Mouse (Mus musculus): ENCODE measurements around the gene Oaz2. TPM values are rescaled to one million over a fixed set of nuclear protein-coding genes. Genes with fewer than 3 reads are reported as not detected.
"Not testable (repeated sequence)": the region's sequence is repeated elsewhere in the genome, so short reads cannot be mapped to it uniquely, and the experiment has no call there.

Gene Oaz2
- polyA plus RNA-seq, 2 experiments from 2014 or later = 28.1 to 40.3 TPM

DNA sequence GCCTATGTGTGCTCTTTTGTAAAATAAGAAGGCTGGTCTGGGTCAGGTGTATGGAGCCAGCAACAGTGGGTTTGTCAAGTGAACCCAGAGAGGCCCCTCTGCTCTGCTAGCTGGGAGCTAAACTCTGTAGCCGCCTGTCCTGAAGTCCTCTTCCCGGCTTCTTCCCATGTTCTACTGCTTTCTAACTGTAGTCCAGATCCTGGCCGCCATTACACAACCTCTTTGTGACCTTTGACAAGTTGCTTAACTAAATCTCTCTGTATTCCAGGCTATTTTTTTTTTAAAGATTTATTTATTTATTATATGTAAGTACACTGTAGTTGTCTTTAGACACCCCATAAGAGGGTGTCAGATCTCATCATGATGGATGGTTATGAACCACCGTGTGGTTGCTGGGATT is 14.1 kb upstream of the Oaz2 start:
- ATAC-seq = no peak

- no peak for ATAC-seq
These were observed 13.0 kb upstream of the Oaz2 start for GRCm38 (mm10) chr9:65654700-65655237.

GRCm38 (mm10) chr9:65655540-65655939 is 12.3 kb upstream of the Oaz2 start:
- ATAC-seq = no peak

DNA sequence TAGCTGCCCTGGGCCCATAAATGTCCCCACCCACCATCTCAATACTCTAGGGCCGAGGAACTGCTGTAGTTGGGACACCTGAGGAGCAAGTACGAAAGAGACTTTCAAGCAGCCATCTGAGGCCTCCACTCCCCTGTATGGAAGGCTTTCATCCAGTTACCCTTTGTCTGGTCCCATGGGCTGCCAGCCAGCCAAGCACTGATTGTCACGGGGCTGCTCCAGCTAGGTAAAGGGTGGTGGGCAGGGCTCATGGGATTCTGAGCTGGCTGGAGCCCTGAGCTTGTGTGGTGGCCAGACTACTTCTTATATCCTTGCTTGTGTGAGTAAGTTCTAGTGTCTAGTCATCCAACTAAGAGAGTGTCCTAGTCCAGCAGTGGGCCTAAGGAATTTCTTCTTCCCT is 10.6 kb upstream of the Oaz2 start:
- no peak for ATAC-seq

GRCm38 (mm10) chr9:65661029-65661428 is 6.8 kb upstream of the Oaz2 start:
- ATAC-seq = no peak

- no peak for ATAC-seq
These were observed 6.3 kb upstream of the Oaz2 start for GRCm38 (mm10) chr9:65661493-65661892.

- ATAC-seq = peak; percentile 37
These were observed 3.6 kb upstream of the Oaz2 start for GRCm38 (mm10) chr9:65664163-65664562.

- peak; percentile 53 for ATAC-seq
These were observed 1.8 kb upstream of the Oaz2 start for GRCm38 (mm10) chr9:65666042-65666441.

- ATAC-seq = no peak
These were observed 3.7 kb downstream of the Oaz2 start for GRCm38 (mm10) chr9:65671431-65671931.

DNA sequence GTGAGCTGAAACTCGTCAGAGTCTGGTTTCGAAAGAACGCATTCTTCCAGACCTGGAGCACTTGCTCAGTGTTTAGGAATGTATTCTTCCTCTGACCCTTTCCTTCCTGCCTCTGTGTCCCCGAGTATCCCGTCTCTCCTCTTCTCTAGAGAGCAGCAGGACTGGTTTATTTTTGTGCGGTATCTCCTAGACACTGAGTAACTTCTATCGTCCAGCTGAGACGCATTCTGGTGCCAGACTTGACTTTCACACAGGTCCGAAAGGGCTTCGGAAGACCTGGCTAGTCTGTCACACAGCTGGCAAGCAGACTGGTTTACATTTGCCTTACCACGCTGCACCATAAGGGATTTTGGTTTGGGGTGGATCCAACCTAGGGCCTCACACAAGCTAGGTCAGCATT is 5.2 kb downstream of the Oaz2 start:
- ATAC-seq = no peak

DNA sequence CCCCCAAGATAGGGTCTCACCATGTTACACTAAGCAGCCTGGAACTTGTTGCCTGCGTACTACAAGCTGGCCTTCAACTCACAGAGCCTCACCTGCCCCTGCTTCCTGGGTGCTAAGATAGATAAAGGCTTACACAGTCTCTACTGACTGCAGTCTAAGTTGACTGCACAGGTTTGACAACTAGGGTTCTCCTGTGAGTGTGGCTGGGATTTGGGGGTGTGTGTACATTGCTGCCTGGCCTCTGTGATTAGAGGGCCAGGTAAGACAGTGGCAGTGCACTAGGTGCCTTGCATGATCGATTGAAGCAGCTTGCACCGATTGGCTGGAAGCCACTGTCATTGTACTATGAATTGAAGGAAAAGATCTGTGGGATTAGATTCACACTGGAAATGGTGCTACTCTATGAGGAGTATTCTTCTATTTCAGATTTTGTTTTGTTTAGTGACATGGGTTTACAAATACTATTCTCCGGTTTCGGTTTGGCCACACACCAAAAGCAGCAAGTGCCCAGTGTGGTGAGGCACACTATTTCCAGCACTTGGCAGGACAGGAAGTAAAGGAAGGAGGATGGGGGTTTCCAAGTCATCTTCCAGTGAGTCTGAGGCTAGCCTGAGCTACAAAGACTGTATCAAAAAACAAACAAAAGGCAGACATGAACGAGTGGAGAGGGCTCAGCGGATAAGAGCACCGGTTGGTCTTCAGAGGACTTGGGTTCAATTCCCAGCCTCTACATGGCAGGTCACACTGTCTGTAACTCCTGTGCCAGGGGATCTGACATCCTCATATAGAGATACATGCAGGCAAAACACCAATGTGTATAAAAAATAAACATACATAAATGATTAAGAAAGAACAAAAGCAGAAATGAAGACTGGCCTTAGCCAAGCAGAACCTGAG is 7.9 kb downstream of the Oaz2 start:
- ATAC-seq = peak; percentile 30

- peak; percentile 97 for ATAC-seq
These were observed 8.7 kb downstream of the Oaz2 start for GRCm38 (mm10) chr9:65676358-65677118.

DNA sequence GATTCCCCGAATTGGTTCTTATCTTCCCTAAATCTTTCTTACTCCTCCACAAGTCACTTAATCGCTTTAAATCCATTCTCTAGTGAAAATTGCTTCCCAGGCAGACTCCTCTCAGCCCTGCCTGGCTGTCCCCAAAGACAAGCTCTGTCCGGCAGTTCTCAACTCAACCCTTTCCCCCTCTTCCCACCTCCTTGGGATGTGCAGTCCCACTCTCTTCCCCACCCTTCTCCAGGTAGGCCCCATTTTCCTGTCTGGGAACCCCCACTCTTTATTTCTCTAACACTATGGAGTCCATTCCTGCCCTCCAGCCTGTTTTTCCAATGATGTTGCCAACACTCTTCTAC is 9.3 kb downstream of the Oaz2 start:
- ATAC-seq = no peak

GRCm38 (mm10) chr9:65679181-65679761 is 11.5 kb downstream of the Oaz2 start:
- no peak for ATAC-seq

- ATAC-seq = peak; percentile 55
These were observed 13.3 kb downstream of the Oaz2 start for GRCm38 (mm10) chr9:65680938-65681633.

- no peak for ATAC-seq
These were observed 13.8 kb downstream of the Oaz2 start for GRCm38 (mm10) chr9:65681634-65681940.

GRCm38 (mm10) chr9:65682183-65682582 is 14.4 kb downstream of the Oaz2 start:
- ATAC-seq = no peak

- no peak for ATAC-seq
These were observed 15.2 kb downstream of the Oaz2 start for GRCm38 (mm10) chr9:65682994-65683393.

DNA sequence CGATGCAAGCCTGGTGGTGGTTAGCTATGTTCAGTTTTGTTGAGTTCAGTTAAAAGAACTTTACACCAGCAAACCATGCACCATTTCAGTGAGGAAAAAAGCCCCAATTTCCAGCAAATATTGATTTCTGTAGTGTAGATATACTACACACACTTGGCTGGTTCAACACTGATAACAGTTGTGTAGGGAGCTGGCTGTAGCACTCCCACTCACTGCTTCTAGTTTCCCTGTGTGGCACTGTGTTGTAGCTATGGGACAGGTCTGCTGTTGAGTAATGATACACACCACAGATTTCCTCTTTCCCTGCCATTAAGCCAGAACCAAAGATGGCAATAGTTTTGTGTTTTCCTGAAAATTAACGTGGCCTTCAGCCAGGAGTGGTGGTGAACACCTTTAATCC is 16.9 kb downstream of the Oaz2 start:
- ATAC-seq = no peak

DNA sequence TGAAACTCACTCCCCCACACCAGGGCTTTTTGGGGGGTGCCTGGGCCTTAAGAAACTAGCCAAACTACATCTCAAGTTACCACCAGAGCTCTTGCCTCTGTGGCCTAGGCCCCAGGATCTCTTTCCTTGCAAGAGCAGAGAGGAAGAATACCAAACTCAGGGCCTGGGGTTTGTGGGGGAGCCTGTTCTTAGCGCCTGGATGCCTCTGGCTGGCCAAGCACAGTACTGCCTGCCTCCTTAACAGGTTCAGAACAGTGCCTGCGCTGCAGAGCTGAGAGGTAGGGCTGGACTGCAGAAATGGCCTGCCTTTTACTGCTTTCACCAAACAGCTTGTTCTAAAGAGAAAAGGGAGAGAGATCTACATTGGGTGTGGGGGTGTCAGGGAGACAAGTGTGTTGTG is 22.1 kb downstream of the Oaz2 start:
- not testable (repeated sequence) for ATAC-seq

DNA sequence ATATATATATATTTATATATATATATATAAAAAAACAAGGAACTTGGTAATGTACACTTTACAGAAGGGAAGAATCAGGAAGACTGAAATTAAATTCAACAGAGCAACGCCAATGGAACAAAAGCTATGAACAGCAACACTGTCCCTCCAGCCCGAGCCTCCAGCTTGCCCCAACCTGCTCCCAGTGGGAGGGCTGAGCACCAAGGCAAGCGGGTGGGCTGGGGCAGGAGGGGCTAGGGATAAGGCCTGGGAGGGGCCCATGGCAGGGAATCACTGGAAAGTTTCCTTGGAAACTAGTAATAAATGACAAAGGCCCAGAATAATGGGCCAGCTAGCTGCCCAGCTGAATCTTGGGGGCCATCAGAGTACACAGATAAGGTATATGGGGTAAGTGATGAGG is 24.7 kb downstream of the Oaz2 start:
- ATAC-seq = no peak

DNA sequence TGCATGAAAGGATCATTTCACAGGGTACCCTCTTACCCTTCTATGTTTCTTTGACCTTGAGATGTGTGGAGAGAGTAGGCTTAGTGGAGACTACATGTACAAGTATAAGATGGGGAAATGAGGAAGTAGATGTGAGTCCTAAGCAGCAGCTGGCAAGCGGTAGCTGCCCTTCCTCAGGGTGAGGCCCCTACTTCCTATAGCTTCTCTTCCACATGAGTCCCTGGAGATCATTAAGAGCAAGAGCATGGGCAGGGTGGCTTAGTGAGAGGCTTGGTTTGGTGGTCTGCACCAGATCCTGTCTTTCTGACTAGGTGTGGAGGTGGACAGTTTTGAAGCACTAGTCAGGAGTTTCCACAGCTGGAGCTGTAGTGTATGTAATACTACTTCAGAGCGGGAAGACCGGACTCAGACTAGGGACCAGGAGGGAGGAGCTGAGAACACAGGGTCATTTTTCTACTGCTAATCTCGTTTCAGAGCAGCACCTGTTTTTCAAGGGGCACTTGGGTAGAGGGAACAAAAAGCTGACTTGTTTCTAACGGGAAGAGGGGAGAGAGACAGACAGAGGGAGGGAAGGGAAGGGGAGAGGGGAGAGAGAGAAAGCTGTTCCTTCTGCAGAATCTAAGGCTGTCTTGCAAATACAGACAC is 25.3 kb downstream of the Oaz2 start:
- no peak for ATAC-seq
